In genomic region chr7:26311786-26312185, GRCm38 (mm10) we compare ENCODE assay signal across 42 mouse cellular contexts. TPM values are rescaled to one million over a fixed set of nuclear protein-coding genes. Genes with fewer than 3 reads are reported as not detected.
"Had no signal": no experiment of that assay in that cellular context is flagged by ENCODE, and none has a peak within 500 bp of the region (broad histone marks: within the 10 kb centered on the region; RNA-seq: fewer than 3 reads in every experiment).

No protein-coding gene starts in this region.

RNA-seq across cellular contexts. Expression of gene Cyp2a4, which starts 4.8 kb away (rescaled TPM):
- total RNA-seq: heart, adult 8-10 months; heart, postnatal 10 days; heart, postnatal 25 days; heart, postnatal 36 days; heart, postnatal 4 days; hematopoietic stem cell, adult 5-6 weeks; hindbrain, postnatal 0 days; layer of hippocampus, adult 18-20 months; layer of hippocampus, adult 2 months; layer of hippocampus, adult 8-10 months; layer of hippocampus, postnatal 10 days; layer of hippocampus, postnatal 14 days; layer of hippocampus, postnatal 25 days; layer of hippocampus, postnatal 36 days; left cerebral cortex, adult 18-20 months; left cerebral cortex, adult 2 months had no signal
- polyA plus RNA-seq: heart, embryonic 10.5 days; heart, embryonic 11.5 days; heart, embryonic 12.5 days; heart, embryonic 13.5 days; heart, embryonic 14.5 days; heart, embryonic 15.5 days; heart, embryonic 16.5 days; heart, postnatal 0 days; hindbrain, embryonic 10.5 days; hindbrain, embryonic 11.5 days; hindbrain, embryonic 12.5 days; hindbrain, embryonic 13.5 days; hindbrain, embryonic 14.5 days; hindbrain, embryonic 15.5 days; hindbrain, embryonic 16.5 days; hindbrain, postnatal 0 days; inflammation-experienced regulatory T-cells, adult 6 months; intestine, embryonic 14.5 days; intestine, embryonic 15.5 days; intestine, embryonic 16.5 days; intestine, postnatal 0 days; kidney, embryonic 14.5 days; kidney, embryonic 15.5 days; kidney, embryonic 16.5 days; kidney, postnatal 0 days; large intestine, adult 2 months had no signal

RNA-seq across cellular contexts. Expression of gene Vmn1r184, which starts 51.7 kb away (rescaled TPM):
- total RNA-seq: heart, adult 8-10 months; heart, postnatal 10 days; heart, postnatal 14 days; heart, postnatal 25 days; heart, postnatal 36 days; heart, postnatal 4 days; hematopoietic stem cell, adult 5-6 weeks; hindbrain, postnatal 0 days; layer of hippocampus, adult 18-20 months; layer of hippocampus, adult 2 months; layer of hippocampus, adult 8-10 months; layer of hippocampus, postnatal 10 days; layer of hippocampus, postnatal 14 days; layer of hippocampus, postnatal 25 days; layer of hippocampus, postnatal 36 days; left cerebral cortex, adult 18-20 months; left cerebral cortex, adult 2 months had no signal
- polyA plus RNA-seq: heart, embryonic 10.5 days; heart, embryonic 11.5 days; heart, embryonic 12.5 days; heart, embryonic 13.5 days; heart, embryonic 14.5 days; heart, embryonic 15.5 days; heart, embryonic 16.5 days; heart, postnatal 0 days; hindbrain, embryonic 10.5 days; hindbrain, embryonic 11.5 days; hindbrain, embryonic 12.5 days; hindbrain, embryonic 13.5 days; hindbrain, embryonic 14.5 days; hindbrain, embryonic 15.5 days; hindbrain, embryonic 16.5 days; hindbrain, postnatal 0 days; intestine, embryonic 14.5 days; intestine, embryonic 15.5 days; intestine, embryonic 16.5 days; intestine, postnatal 0 days; kidney, embryonic 14.5 days; kidney, embryonic 15.5 days; kidney, embryonic 16.5 days; kidney, postnatal 0 days; large intestine, adult 2 months had no signal
